Mouse (Mus musculus) forebrain, embryonic 16.5 days (tissue): ENCODE results near the gene Tenm4. TPM values are rescaled to one million over a fixed set of nuclear protein-coding genes. Genes with fewer than 3 reads are reported as not detected.

ENCODE experiments used
- ATAC-seq: fragments of 200-750 bp; cut with Nextera tagmentation; 2 replicates; pipeline ENCODE4 v1.8.0; 2017; ENCODE audit warnings: mild to moderate bottlenecking, moderate library complexity
- H3K27ac ChIP-seq: fragments of 300-500 bp; sonication (generic); 2 replicates; pipeline ENCODE4 v1.5.1; 2014; ENCODE audit warnings: low read length, control low read depth
- H3K27me3 ChIP-seq: fragments of 300-500 bp; sonication (generic); replicated peaks from 2 replicates; pipeline ENCODE4 v1.6.1; 2014; ENCODE audit warnings: low read length; ENCODE audit not compliant: control insufficient read depth, insufficient read depth
- H3K36me3 ChIP-seq: fragments of 300-500 bp; sonication (generic); 2 replicates; pipeline ENCODE4 v1.6.1; 2014; ENCODE audit not compliant: control insufficient read depth, insufficient read depth
- H3K4me1 ChIP-seq: fragments of 300-500 bp; sonication (generic); replicated peaks from 2 replicates; pipeline ENCODE4 v1.6.1; 2014; ENCODE audit warnings: low read length; ENCODE audit not compliant: control insufficient read depth, insufficient read depth
- H3K4me2 ChIP-seq: fragments of 300-500 bp; sonication (generic); 2 replicates; pipeline ENCODE4 v1.6.1; 2014; ENCODE audit warnings: mild to moderate bottlenecking, low read length, control low read depth
- H3K4me3 ChIP-seq: fragments of 300-500 bp; sonication (generic); replicated peaks from 2 replicates; pipeline ENCODE4 v1.5.1; 2014; ENCODE audit warnings: mild to moderate bottlenecking, low read length, control low read depth
- H3K9ac ChIP-seq: fragments of 300-500 bp; sonication (generic); replicated peaks from 2 replicates; pipeline ENCODE4 v1.6.1; 2014; ENCODE audit warnings: low read depth, low read length, control low read depth
- H3K9me3 ChIP-seq: fragments of 300-500 bp; sonication (generic); 2 replicates; pipeline ENCODE4 v1.6.1; 2016; ENCODE audit warnings: low read length; ENCODE audit not compliant: control insufficient read depth
- WGBS: fragments of 180-500 bp; shearing (Covaris S2); extraction: QIAGEN DNeasy Blood & Tissue Kit; methylation state at CpG from one replicate; pipeline ENCODE4 v1.1.7; 2014; 5-methylcytosine and 5-hydroxymethylcytosine counted together
- polyA plus RNA-seq: library from polyadenylated mRNA; unstranded; fragments of >200 nt; fragmentation: Nextera tagmentation; extraction: Ambion mirVana; gene quantifications from 2 replicates; pipeline ENCODE4 v1.2.1, GENCODE M21; 2015

The Tenm4 gene
- polyA plus RNA-seq, 1 experiment from 2014 or later = 105 TPM

DNA sequence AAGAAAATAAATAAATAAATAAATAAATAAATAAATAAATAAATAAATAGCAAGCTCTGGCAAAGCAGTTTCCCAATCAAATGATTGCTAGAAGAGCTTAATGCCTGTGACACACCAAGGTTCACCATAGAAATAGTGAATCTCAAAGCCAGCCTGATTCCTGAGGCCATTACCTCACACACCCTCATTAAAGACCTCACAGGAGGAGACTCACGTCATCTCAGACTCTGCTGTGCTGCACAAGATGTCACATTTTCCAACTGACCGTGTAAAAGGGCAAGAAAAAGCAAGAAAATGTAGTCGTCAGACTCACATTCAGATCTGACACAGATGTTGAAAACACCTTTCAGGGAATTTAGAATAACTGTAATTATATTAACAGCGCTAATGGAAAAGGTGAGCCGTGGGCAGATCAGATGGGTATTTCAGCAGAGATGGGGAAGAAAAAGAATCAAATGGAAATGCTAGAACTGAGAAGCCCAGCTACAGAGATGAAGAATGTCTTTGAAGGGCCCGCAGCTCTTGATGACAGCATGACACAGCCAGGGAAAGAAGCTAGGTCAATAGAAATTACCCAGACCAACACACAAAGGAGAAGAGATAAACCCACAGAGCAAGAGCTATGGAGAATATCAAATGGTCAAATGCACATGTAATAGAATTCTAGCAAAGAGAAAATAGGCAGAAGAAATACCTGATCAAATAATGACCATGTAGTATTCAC is 709.3 kb downstream of the Tenm4 start:
- Histone ChIP-seq H3K36me3 (peaks cover under 1% of the 10 kb centered on the region; the same call in 1 of the 2 replicates), H3K4me1 (no peaks in the 10 kb centered on the region; the same call in 1 of the 2 replicates), H3K9me3 (no peaks in the 10 kb centered on the region), H3K27me3 (no peaks in the 10 kb centered on the region), H3K4me2 (no peak overlapping the region), H3K27ac (no peak overlapping the region), H3K9ac (no peak overlapping the region), H3K4me3 (no peak overlapping the region)
- 62% methylated on average over 6 of the region's 6 CpGs for WGBS
- ATAC-seq = no peak

GRCm38 (mm10) chr7:96883297-96883696 is 712.3 kb downstream of the Tenm4 start:
- H3K9me3 ChIP-seq = no peaks in the 10 kb centered on the region
- 99% methylated on average over 3 of the region's 3 CpGs for WGBS
- H3K4me2 ChIP-seq = no peak overlapping the region
- no peaks in the 10 kb centered on the region for H3K27me3 ChIP-seq
- no peak for ATAC-seq
- H3K27ac ChIP-seq = no peak overlapping the region
- no peaks in the 10 kb centered on the region for H3K36me3 ChIP-seq
- peaks cover 4% of the 10 kb centered on the region for H3K4me1 ChIP-seq
- H3K4me3 ChIP-seq = no peak overlapping the region
- no peak overlapping the region for H3K9ac ChIP-seq

DNA sequence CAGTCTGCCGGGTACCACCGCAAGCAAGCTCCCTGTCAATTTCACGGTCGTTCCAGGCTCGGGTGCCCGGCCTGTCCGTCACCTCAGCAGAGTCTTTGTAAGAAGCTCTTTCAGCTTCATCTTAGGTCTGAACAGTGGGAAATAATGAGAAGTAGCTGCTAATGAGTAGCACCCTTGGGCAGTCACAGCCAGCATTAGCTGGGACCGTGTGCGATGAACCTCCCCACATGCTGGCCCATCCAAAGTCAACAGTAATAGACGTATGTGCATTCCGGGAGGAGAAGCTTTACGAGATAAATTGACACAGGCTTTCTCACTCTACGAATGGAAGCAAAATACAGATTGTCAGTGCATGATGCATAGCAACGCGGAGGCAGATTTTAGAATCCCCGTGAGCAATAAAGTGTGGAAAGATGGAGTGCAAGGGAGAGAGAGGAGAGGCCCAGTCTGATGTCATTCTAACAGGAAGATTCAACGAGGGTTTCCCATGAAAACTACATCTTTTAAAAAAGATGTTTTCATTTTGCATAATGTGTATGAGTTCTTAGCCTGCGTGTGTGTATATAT is 716.1 kb downstream of the Tenm4 start:
- Histone ChIP-seq H3K4me1 (peaks cover 9% of the 10 kb centered on the region), H3K4me3 (no peak overlapping the region), H3K4me2 (no peak overlapping the region), H3K27ac (peak overlapping the region; percentile 60), H3K9ac (no peak overlapping the region), H3K36me3 (no peaks in the 10 kb centered on the region), H3K9me3 (no peaks in the 10 kb centered on the region), H3K27me3 (no peaks in the 10 kb centered on the region)
- WGBS = 41% methylated on average over 18 of the region's 18 CpGs
- peak; percentile 52 for ATAC-seq

GRCm38 (mm10) chr7:96889061-96890034 is 718.3 kb downstream of the Tenm4 start:
- WGBS = 84% methylated on average over 18 of the region's 18 CpGs
- H3K4me2 ChIP-seq = no peak overlapping the region
- no peak overlapping the region for H3K4me3 ChIP-seq
- H3K36me3 ChIP-seq = peaks cover 12% of the 10 kb centered on the region
- no peaks in the 10 kb centered on the region for H3K27me3 ChIP-seq
- no peak overlapping the region for H3K27ac ChIP-seq
- no peak overlapping the region for H3K9ac ChIP-seq
- 0 out of 2 replicates have a peak, but pooled peaks cover under 1% of the 10 kb centered on the region for H3K9me3 ChIP-seq
- H3K4me1 ChIP-seq = peaks cover 9% of the 10 kb centered on the region
- no peak for ATAC-seq

DNA sequence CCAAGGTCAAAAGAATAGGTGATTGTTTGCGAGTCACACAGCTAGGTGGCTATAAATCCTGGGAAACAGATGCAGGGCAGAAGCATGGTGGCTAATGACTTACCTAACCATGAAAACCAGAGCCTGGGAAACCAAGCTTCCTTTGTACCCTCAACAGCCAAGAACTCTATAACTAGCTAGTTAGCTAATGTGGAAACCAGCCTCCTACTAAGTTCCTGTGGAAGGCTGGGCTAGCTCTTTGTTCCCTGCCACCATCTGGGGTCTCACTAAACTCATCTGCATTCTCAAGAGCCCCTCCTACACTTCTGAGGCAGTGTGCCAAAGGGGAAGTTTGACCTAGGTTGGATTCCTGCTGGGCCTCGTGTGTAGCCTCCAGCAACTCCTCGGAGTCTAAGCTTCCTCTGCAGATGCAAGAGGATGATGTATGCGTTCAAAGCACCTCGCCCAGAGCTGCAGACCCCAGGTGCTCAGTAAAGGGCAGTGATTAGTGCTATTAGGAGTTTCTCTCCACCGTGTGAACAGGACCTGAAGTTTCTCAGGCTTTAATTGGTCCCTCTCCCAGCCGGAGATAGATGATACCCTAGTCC is 719.1 kb downstream of the Tenm4 start:
- no peak overlapping the region for H3K4me3 ChIP-seq
- WGBS = 23% methylated on average over 7 of the region's 7 CpGs
- no peak for ATAC-seq
- H3K4me1 ChIP-seq = peaks cover 9% of the 10 kb centered on the region
- no peak overlapping the region for H3K9ac ChIP-seq
- 0 out of 2 replicates have a peak overlapping the region, but pooled peaks have one; percentile 25 for H3K27ac ChIP-seq
- no peak overlapping the region for H3K4me2 ChIP-seq
- no peaks in the 10 kb centered on the region for H3K27me3 ChIP-seq
- H3K36me3 ChIP-seq = peaks cover 20% of the 10 kb centered on the region
- 0 out of 2 replicates have a peak, but pooled peaks cover 5% of the 10 kb centered on the region for H3K9me3 ChIP-seq

DNA sequence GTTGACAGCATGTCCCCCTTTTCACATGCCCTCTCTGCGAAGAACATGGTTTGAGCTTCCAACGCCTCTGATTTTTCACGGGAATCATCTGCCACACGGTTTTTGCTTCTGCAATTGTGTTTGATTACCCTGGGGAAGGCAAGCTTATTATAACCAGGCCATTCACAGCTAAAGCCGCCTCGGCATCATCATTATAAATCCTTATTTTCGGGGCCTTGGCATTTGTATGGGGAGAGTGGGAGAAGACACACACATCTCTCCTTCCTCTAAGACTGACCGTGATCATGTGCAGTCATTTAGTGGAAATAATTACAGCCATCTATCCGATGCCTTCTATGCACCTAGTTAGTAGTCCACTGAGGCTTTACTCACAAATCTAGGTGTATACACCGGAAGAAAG is 719.9 kb downstream of the Tenm4 start:
- 0 out of 2 replicates have a peak, but pooled peaks cover 5% of the 10 kb centered on the region for H3K9me3 ChIP-seq
- no peak overlapping the region for H3K9ac ChIP-seq
- ATAC-seq = no peak
- no peak overlapping the region for H3K4me3 ChIP-seq
- H3K4me2 ChIP-seq = no peak overlapping the region
- peaks cover 29% of the 10 kb centered on the region for H3K36me3 ChIP-seq
- peaks cover 9% of the 10 kb centered on the region for H3K4me1 ChIP-seq
- WGBS = 72% methylated on average over 10 of the region's 10 CpGs
- no peaks in the 10 kb centered on the region for H3K27me3 ChIP-seq
- peak overlapping the region; percentile 24; the same call in 1 of the 2 replicates for H3K27ac ChIP-seq

DNA sequence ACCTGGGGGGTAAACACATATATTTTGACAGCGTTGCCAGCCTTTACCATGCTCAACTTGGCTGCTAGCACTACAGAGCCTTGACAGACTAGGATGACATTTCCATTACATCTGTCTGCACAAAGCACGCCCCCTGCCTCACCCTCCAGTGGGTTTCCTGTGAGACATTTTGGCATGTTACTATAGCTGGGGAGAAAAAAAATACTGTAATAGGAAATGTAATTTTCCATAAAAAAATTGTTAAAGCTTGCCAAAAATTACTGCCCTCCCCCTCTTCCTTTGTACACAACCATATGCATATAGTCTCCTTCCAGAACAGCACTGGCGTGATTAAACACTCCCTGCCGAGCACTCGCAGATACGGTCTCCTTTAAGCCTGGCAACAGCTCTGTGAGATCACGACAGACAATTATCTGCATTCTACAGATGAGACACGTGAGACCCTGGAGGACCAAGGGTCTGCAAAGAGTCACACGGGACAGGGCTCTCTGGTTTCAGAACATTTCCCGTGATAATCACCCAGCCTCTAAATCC is 728.1 kb downstream of the Tenm4 start:
- ATAC-seq = peak; percentile 81
- Histone ChIP-seq H3K9ac (no peak overlapping the region), H3K4me2 (peak overlapping the region; percentile 23; the same call in 1 of the 2 replicates), H3K27ac (peak overlapping the region; percentile 94), H3K4me3 (no peak overlapping the region), H3K4me1 (peaks cover 35% of the 10 kb centered on the region), H3K27me3 (no peaks in the 10 kb centered on the region), H3K9me3 (0 out of 2 replicates have a peak, but pooled peaks cover 5% of the 10 kb centered on the region), H3K36me3 (peaks cover 25% of the 10 kb centered on the region)
- 35% methylated on average over 10 of the region's 10 CpGs for WGBS

GRCm38 (mm10) chr7:96902183-96902582 is 731.1 kb downstream of the Tenm4 start:
- H3K9ac ChIP-seq = no peak overlapping the region
- 61% methylated on average over 5 of the region's 5 CpGs for WGBS
- H3K4me3 ChIP-seq = no peak overlapping the region
- H3K27ac ChIP-seq = no peak overlapping the region
- peaks cover 6% of the 10 kb centered on the region; the same call in 1 of the 2 replicates for H3K36me3 ChIP-seq
- no peaks in the 10 kb centered on the region for H3K27me3 ChIP-seq
- H3K4me1 ChIP-seq = peaks cover 44% of the 10 kb centered on the region
- ATAC-seq = no peak
- H3K9me3 ChIP-seq = no peaks in the 10 kb centered on the region
- no peak overlapping the region for H3K4me2 ChIP-seq
